Mouse (Mus musculus): ENCODE results near the gene Trub2.

DNA sequence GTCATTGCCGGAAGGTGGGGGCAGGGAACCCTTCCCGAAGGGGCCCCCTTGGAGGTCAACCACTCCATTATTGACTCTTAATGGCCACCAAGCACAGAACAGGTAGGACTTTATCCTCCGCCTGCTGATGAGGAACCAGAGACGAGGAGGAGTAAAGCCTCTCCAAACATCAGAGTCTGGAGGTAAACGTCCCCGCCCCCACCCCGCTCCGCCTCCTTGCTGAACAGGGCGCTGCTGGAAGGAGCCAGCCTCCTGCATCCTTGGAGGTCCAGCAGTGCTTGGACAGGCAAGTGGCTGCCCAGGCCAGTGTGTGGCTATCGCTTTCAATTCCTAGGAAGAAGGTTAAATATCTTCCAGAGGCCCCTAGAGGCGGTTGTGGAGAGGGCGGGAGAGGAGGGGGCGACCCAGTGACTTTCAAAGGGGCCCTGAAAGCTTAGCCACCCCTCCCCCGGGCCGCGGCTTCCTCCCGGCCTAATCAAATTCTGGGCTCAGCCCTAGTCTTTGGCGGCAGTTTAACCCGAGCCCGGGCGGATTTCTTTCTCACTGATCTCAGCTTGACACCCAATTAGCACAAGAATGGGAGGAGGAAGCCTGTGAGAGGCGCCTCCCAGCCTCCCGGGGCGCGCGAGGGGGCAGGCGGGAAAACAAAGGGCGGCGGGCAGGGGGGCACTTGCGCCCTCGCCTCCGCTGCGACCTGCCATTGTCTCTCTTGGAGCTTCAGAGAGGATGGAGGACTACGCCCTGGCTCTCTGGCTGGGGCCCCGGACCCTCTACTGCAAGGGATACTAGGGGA, 31.9 kb upstream of the Trub2 start, which contains the start of gene Urm1:
- TF ChIP-seq POLR2A (IDR thresholded peaks at IDR 0.05; ENCODE audit: insufficient read depth, low read length) = no peak
- no peak for TF ChIP-seq CTCF (IDR thresholded peaks at IDR 0.05; ENCODE audit: low read depth, low read length)
